Mouse (Mus musculus): Measurements from ENCODE around the gene Rpap3. TPM values are rescaled to one million over a fixed set of nuclear protein-coding genes. Genes with fewer than 3 reads are reported as not detected.

Rpap3 gene
- polyA plus RNA-seq, 1 experiment: 6.9 TPM

- H3K4me3 ChIP-seq (ENCODE audit: insufficient read depth, low read depth, low read length): peak overlapping the region; percentile 32
- peaks cover 5% of the 10 kb centered on the region for H3K4me1 ChIP-seq (ENCODE audit: control insufficient read depth, insufficient read depth, low read length)
- H3K36me3 ChIP-seq (ENCODE audit: control insufficient read depth, insufficient read depth, low read length): no peaks in the 10 kb centered on the region
- peak; percentile 67 for DNase-seq
- WGBS: 60% methylated on average over 12 of the region's 12 CpGs
- peak overlapping the region; percentile 88 for H3K27ac ChIP-seq (ENCODE audit: insufficient read depth, low read depth, low read length)
- no peaks in the 10 kb centered on the region for H3K27me3 ChIP-seq (replicated peaks; ENCODE audit: control insufficient read depth, insufficient read depth, low read length)
- no peak for TF ChIP-seq POLR2A (IDR thresholded peaks at IDR 0.05; ENCODE audit: low read depth, low read length)
- TF ChIP-seq CTCF (conservative IDR thresholded peaks at IDR 0.05; ENCODE audit: insufficient read depth, insufficient read length, low read depth, low read length): no peak
Observed at GRCm38 (mm10) chr15:97720026-97720675, 14.5 kb upstream of the Rpap3 start.

GRCm38 (mm10) chr15:97719494-97719893 lies 13.9 kb upstream of the Rpap3 start:
- Histone ChIP-seq H3K27me3 (replicated peaks; ENCODE audit: control insufficient read depth, insufficient read depth, low read length) (no peaks in the 10 kb centered on the region), H3K27ac (ENCODE audit: insufficient read depth, low read depth, low read length) (peak overlapping the region; percentile 88), H3K4me3 (ENCODE audit: insufficient read depth, low read depth, low read length) (peak overlapping the region; percentile 32), H3K36me3 (ENCODE audit: control insufficient read depth, insufficient read depth, low read length) (no peaks in the 10 kb centered on the region), H3K4me1 (ENCODE audit: control insufficient read depth, insufficient read depth, low read length) (peaks cover 5% of the 10 kb centered on the region)
- WGBS: 88% methylated on average over 12 of the region's 12 CpGs
- no peak for DNase-seq
- TF ChIP-seq POLR2A (IDR thresholded peaks at IDR 0.05; ENCODE audit: low read depth, low read length): no peak
- TF ChIP-seq CTCF (conservative IDR thresholded peaks at IDR 0.05; ENCODE audit: insufficient read depth, insufficient read length, low read depth, low read length): no peak

GRCm38 (mm10) chr15:97718535-97719155 lies 13.0 kb upstream of the Rpap3 start:
- Histone ChIP-seq H3K27me3 (replicated peaks; ENCODE audit: control insufficient read depth, insufficient read depth, low read length) (no peaks in the 10 kb centered on the region), H3K27ac (ENCODE audit: insufficient read depth, low read depth, low read length) (0 out of 2 replicates have a peak overlapping the region, but pooled peaks have one; percentile 88), H3K4me3 (ENCODE audit: insufficient read depth, low read depth, low read length) (no peak overlapping the region), H3K4me1 (ENCODE audit: control insufficient read depth, insufficient read depth, low read length) (peaks cover 5% of the 10 kb centered on the region), H3K36me3 (ENCODE audit: control insufficient read depth, insufficient read depth, low read length) (no peaks in the 10 kb centered on the region)
- no peak for DNase-seq
- no peak for TF ChIP-seq CTCF (conservative IDR thresholded peaks at IDR 0.05; ENCODE audit: insufficient read depth, insufficient read length, low read depth, low read length)
- TF ChIP-seq POLR2A (IDR thresholded peaks at IDR 0.05; ENCODE audit: low read depth, low read length): no peak
- 89% methylated on average over 8 of the region's 8 CpGs for WGBS

- peak; percentile 75 for DNase-seq
- Histone ChIP-seq H3K4me1 (ENCODE audit: control insufficient read depth, insufficient read depth, low read length) (peaks cover 5% of the 10 kb centered on the region), H3K4me3 (ENCODE audit: insufficient read depth, low read depth, low read length) (no peak overlapping the region), H3K27me3 (replicated peaks; ENCODE audit: control insufficient read depth, insufficient read depth, low read length) (no peaks in the 10 kb centered on the region), H3K27ac (ENCODE audit: insufficient read depth, low read depth, low read length) (no peak overlapping the region), H3K36me3 (ENCODE audit: control insufficient read depth, insufficient read depth, low read length) (no peaks in the 10 kb centered on the region)
- peak; percentile 90 for TF ChIP-seq CTCF (conservative IDR thresholded peaks at IDR 0.05; ENCODE audit: insufficient read depth, insufficient read length, low read depth, low read length)
- TF ChIP-seq POLR2A (IDR thresholded peaks at IDR 0.05; ENCODE audit: low read depth, low read length): no peak
- 18% methylated on average over 12 of the region's 12 CpGs for WGBS
Observed at GRCm38 (mm10) chr15:97717861-97718534, 12.4 kb upstream of the Rpap3 start.

GRCm38 (mm10) chr15:97716782-97717181 lies 11.2 kb upstream of the Rpap3 start:
- H3K27ac ChIP-seq (ENCODE audit: insufficient read depth, low read depth, low read length): no peak overlapping the region
- no peak overlapping the region for H3K4me3 ChIP-seq (ENCODE audit: insufficient read depth, low read depth, low read length)
- no peak for DNase-seq
- TF ChIP-seq CTCF (conservative IDR thresholded peaks at IDR 0.05; ENCODE audit: insufficient read depth, insufficient read length, low read depth, low read length): no peak
- no peak for TF ChIP-seq POLR2A (IDR thresholded peaks at IDR 0.05; ENCODE audit: low read depth, low read length)
- peaks cover 5% of the 10 kb centered on the region for H3K4me1 ChIP-seq (ENCODE audit: control insufficient read depth, insufficient read depth, low read length)
- no peaks in the 10 kb centered on the region for H3K36me3 ChIP-seq (ENCODE audit: control insufficient read depth, insufficient read depth, low read length)
- no peaks in the 10 kb centered on the region for H3K27me3 ChIP-seq (replicated peaks; ENCODE audit: control insufficient read depth, insufficient read depth, low read length)
- 88% methylated on average over 11 of the region's 11 CpGs for WGBS

- no peak overlapping the region for H3K4me3 ChIP-seq (ENCODE audit: insufficient read depth, low read depth, low read length)
- H3K4me1 ChIP-seq (ENCODE audit: control insufficient read depth, insufficient read depth, low read length): no peaks in the 10 kb centered on the region
- no peak overlapping the region for H3K27ac ChIP-seq (ENCODE audit: insufficient read depth, low read depth, low read length)
- no peak for DNase-seq
- TF ChIP-seq CTCF (conservative IDR thresholded peaks at IDR 0.05; ENCODE audit: insufficient read depth, insufficient read length, low read depth, low read length): no peak
- no peak for TF ChIP-seq POLR2A (IDR thresholded peaks at IDR 0.05; ENCODE audit: low read depth, low read length)
- 97% methylated on average over 1 of the region's 1 CpGs for WGBS
- H3K27me3 ChIP-seq (replicated peaks; ENCODE audit: control insufficient read depth, insufficient read depth, low read length): no peaks in the 10 kb centered on the region
- H3K36me3 ChIP-seq (ENCODE audit: control insufficient read depth, insufficient read depth, low read length): no peaks in the 10 kb centered on the region
Observed at GRCm38 (mm10) chr15:97715734-97716133, 10.1 kb upstream of the Rpap3 start.

GRCm38 (mm10) chr15:97715083-97715482 lies 9.5 kb upstream of the Rpap3 start:
- DNase-seq: no peak
- Histone ChIP-seq H3K4me3 (ENCODE audit: insufficient read depth, low read depth, low read length) (no peak overlapping the region), H3K27me3 (replicated peaks; ENCODE audit: control insufficient read depth, insufficient read depth, low read length) (no peaks in the 10 kb centered on the region), H3K36me3 (ENCODE audit: control insufficient read depth, insufficient read depth, low read length) (no peaks in the 10 kb centered on the region), H3K4me1 (ENCODE audit: control insufficient read depth, insufficient read depth, low read length) (no peaks in the 10 kb centered on the region), H3K27ac (ENCODE audit: insufficient read depth, low read depth, low read length) (no peak overlapping the region)
- WGBS: 90% methylated on average over 8 of the region's 8 CpGs
- TF ChIP-seq CTCF (conservative IDR thresholded peaks at IDR 0.05; ENCODE audit: insufficient read depth, insufficient read length, low read depth, low read length) (no peak), POLR2A (IDR thresholded peaks at IDR 0.05; ENCODE audit: low read depth, low read length) (no peak)

Data from kidney, adult 2 months (tissue).